Mouse (Mus musculus) liver, adult (tissue): Measurements from ENCODE around the gene Tnxb.

Source experiments
- GATA4 ChIP-seq: IDR thresholded peaks from 2 replicates; pipeline ENCODE4 v1.6.1; 2014; ENCODE audit warnings: mild to moderate bottlenecking, low read length; ENCODE audit not compliant: insufficient replicate concordance

The Tnxb gene

GRCm38 (mm10) chr17:34662468-34662867 lies 7.9 kb upstream of the Tnxb start:
- TF ChIP-seq GATA4 = no peak

GRCm38 (mm10) chr17:34662978-34663377 lies 7.4 kb upstream of the Tnxb start:
- no peak for TF ChIP-seq GATA4

- TF ChIP-seq GATA4 = no peak
Observed at GRCm38 (mm10) chr17:34663558-34663957, 6.8 kb upstream of the Tnxb start.

- TF ChIP-seq GATA4 = no peak
Observed at GRCm38 (mm10) chr17:34664472-34664871, 5.9 kb upstream of the Tnxb start.

- TF ChIP-seq GATA4 = no peak
Observed at GRCm38 (mm10) chr17:34671151-34672066, 1.1 kb downstream of the Tnxb start.

- TF ChIP-seq GATA4 = no peak
Observed at GRCm38 (mm10) chr17:34672246-34672792, 2.0 kb downstream of the Tnxb start.

- TF ChIP-seq GATA4 = no peak
Observed at GRCm38 (mm10) chr17:34673139-34673538, 2.8 kb downstream of the Tnxb start.

- no peak for TF ChIP-seq GATA4
Observed at GRCm38 (mm10) chr17:34674524-34675204, 4.3 kb downstream of the Tnxb start.

GRCm38 (mm10) chr17:34675205-34676092 lies 5.1 kb downstream of the Tnxb start:
- no peak for TF ChIP-seq GATA4

GRCm38 (mm10) chr17:34676093-34676460 lies 5.7 kb downstream of the Tnxb start:
- TF ChIP-seq GATA4 = no peak

GRCm38 (mm10) chr17:34676671-34677070 lies 6.3 kb downstream of the Tnxb start:
- no peak for TF ChIP-seq GATA4

GRCm38 (mm10) chr17:34680191-34680590 lies 9.9 kb downstream of the Tnxb start:
- TF ChIP-seq GATA4 = no peak

GRCm38 (mm10) chr17:34680621-34681020 lies 10.3 kb downstream of the Tnxb start:
- TF ChIP-seq GATA4 = no peak

- TF ChIP-seq GATA4 = no peak
Observed at GRCm38 (mm10) chr17:34681132-34681571, 10.8 kb downstream of the Tnxb start.
